Mouse (Mus musculus) olfactory bulb, adult 2 months (tissue): ENCODE results near the gene Sypl. TPM values are rescaled to one million over a fixed set of nuclear protein-coding genes. Genes with fewer than 3 reads are reported as not detected.

Experiments
- H3K27ac ChIP-seq: fragments of 200-500 bp; 2 replicates; pipeline ENCODE4 v1.5.1; 2012; ENCODE audit warnings: low read depth, low read length; ENCODE audit not compliant: insufficient read depth
- H3K4me1 ChIP-seq: fragments of 200-500 bp; 2 replicates; pipeline ENCODE4 v1.6.1; 2012; ENCODE audit warnings: low read length; ENCODE audit not compliant: control insufficient read depth, insufficient read depth
- H3K4me3 ChIP-seq: fragments of 200-500 bp; 2 replicates; pipeline ENCODE4 v1.5.1; 2012; ENCODE audit warnings: mild to moderate bottlenecking, low read depth, low read length, moderate library complexity; ENCODE audit not compliant: insufficient read depth
- CTCF ChIP-seq: fragments of 200-500 bp; IDR thresholded peaks from 2 replicates; pipeline ENCODE4 v1.5.1; 2012; ENCODE audit warnings: low read depth, mild to moderate bottlenecking, low read length, moderate library complexity; ENCODE audit not compliant: insufficient read depth
- POLR2A ChIP-seq: fragments of 200-500 bp; IDR thresholded peaks from 2 replicates; pipeline ENCODE4 v1.6.1; 2012; ENCODE audit warnings: mild to moderate bottlenecking, low read depth, low read length, moderate library complexity; ENCODE audit not compliant: insufficient read depth
- WGBS: fragments of 180-500 bp; shearing (Covaris S2); methylation state at CpG from one replicate; pipeline ENCODE4 v1.1.7; 2018; 5-methylcytosine and 5-hydroxymethylcytosine counted together
- polyA plus RNA-seq: library from polyadenylated mRNA; stranded (reverse); fragments of >200 nt; gene quantifications from 2 replicates; pipeline ENCODE4 v1.2.4, GENCODE M21; 2012; ENCODE audit warnings: low replicate concordance; ENCODE audit not compliant: missing spikeins, insufficient read depth, insufficient read length

Sypl gene
- polyA plus RNA-seq, 1 experiment, result not detected

DNA sequence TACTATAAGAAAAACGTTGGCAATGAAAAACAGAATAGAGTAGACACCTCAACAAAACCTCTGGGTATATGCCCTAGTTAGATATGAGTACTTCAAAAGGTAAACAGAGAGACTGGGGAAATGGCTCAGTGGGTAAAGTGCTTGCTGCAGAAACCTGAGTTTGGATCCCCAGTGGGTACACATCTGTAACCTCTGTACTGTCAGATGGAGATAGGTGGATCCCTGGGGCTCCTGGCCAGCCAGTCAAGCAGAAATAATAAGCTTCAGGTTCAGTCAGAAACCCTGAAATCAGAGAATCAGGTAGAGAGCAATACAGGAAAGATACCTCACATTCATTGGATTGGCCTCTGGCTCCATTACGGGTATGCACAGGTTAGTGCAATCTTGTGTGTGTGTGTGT, 3.5 kb downstream of the Sypl start:
- Histone ChIP-seq H3K4me3 (no peak overlapping the region), H3K27ac (no peak overlapping the region), H3K4me1 (peaks cover 4% of the 10 kb centered on the region; the same call in 1 of the 2 replicates)
- TF ChIP-seq POLR2A (no peak), CTCF (no peak)
- 81% methylated on average over 2 of the region's 2 CpGs for WGBS

GRCm38 (mm10) chr12:32962132-32962531, 8.4 kb downstream of the Sypl start:
- no peak overlapping the region for H3K4me3 ChIP-seq
- H3K4me1 ChIP-seq, result no peaks in the 10 kb centered on the region
- no peak overlapping the region for H3K27ac ChIP-seq
- TF ChIP-seq CTCF (no peak), POLR2A (no peak)

DNA sequence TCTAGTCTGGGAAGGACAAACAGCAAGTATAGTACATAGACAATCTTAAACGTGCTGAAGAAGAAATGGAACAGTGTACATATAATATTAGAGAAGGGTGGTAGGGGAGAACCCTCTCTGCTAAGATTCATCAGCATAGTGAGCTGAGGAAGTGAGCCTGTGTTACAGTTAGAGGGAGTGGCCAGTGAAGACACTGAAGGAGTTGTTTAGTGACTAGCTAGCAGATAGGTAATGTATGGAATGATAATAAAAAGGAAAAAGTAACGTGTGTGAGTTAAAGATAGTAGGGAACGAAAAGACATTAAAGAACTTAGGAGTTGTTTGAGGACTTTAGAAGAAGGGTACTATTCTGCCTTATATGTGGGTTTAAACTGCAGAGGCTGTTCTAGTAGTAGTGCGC, 10.2 kb downstream of the Sypl start:
- TF ChIP-seq CTCF (no peak), POLR2A (no peak)
- no peaks in the 10 kb centered on the region for H3K4me1 ChIP-seq
- no peak overlapping the region for H3K27ac ChIP-seq
- WGBS, result 90% methylated on average over 4 of the region's 4 CpGs
- H3K4me3 ChIP-seq, result no peak overlapping the region

DNA sequence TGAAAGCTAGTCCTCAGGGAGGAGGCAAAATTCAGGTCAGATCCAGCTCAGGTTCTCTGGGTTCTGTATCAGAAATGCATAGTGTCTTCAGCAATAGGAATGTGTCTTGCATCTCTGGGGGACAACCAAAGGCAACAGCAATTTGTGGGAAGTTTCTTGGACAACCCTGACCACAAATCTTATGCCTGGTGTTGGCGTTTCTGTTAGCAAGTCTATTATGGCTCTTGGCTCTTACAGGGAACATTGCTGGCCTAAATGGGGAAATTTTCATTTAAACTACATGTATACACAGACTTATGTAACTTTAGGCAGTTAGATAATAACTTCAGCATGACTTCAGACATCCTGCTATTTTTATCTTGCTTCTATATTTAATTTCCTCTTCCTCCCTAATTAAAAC, 18.6 kb downstream of the Sypl start:
- H3K4me1 ChIP-seq, result no peaks in the 10 kb centered on the region
- no peak for TF ChIP-seq POLR2A
- no peak for TF ChIP-seq CTCF
- 92% methylated on average over 1 of the region's 1 CpGs for WGBS
- H3K4me3 ChIP-seq, result no peak overlapping the region
- no peak overlapping the region for H3K27ac ChIP-seq

DNA sequence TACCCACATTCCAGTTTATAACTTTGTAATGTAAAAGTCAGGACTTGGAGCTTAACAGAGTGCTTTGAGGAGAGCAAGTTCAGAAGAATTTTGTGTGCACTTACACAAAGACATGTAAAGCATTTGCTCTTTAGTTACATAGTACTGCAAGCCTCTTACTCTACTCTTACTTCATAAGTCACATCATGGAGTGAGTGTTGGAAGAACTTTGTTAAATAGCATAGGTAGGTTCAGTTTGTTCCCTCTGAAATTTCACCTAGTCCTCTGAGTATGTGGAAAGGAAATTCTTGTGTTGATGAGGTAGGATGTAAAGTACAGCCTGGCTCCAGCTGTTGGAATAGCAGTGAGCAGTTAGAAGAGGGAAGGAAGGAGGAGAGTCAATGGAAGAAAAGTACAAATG, 21.2 kb downstream of the Sypl start:
- no peak overlapping the region for H3K4me3 ChIP-seq
- H3K27ac ChIP-seq, result no peak overlapping the region
- H3K4me1 ChIP-seq, result no peaks in the 10 kb centered on the region
- TF ChIP-seq POLR2A (no peak), CTCF (no peak)

DNA sequence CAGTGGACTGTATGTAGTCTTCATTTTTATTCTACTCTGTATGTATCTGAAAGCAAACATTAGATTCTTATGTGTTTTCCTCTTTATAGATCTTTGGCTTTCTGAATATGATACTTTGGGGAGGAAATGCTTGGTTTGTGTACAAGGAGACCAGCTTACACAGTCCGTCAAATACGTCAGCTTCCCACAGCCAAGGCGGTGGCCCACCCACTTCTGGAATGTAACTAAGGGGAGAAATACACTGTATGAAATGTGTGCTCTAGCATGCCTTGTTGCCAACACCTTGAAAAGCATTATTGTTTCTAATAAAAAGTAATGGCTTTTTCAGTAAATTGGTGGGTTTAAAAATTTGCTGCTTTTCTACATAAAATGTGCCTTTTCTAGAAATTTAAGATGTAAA, 21.8 kb downstream of the Sypl start:
- WGBS, result 88% methylated on average over 3 of the region's 3 CpGs
- H3K27ac ChIP-seq, result no peak overlapping the region
- no peak overlapping the region for H3K4me3 ChIP-seq
- H3K4me1 ChIP-seq, result no peaks in the 10 kb centered on the region
- no peak for TF ChIP-seq POLR2A
- TF ChIP-seq CTCF, result no peak

DNA sequence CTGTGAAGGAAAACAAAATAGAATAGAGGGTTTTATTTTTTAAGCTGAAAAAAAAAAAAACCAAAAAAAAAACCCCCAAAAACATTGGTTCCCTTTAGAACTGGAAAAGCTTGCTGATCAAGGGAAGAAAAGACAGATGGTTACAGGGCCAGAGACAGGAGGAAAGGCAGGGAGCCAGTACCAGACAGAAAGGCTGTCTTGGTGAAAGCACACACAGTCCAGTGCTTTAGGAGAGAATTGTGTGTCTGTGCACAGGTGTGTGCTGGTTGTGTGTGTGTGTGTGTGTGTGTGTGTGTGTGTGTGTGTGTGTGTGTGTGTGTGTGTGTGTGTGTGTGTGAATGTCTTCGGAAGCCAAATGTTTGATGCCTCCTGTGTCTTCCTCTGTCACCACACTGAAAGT, 28.9 kb downstream of the Sypl start:
- TF ChIP-seq CTCF (no peak), POLR2A (no peak)
- H3K4me3 ChIP-seq, result no peak overlapping the region
- H3K27ac ChIP-seq, result no peak overlapping the region
- no peaks in the 10 kb centered on the region for H3K4me1 ChIP-seq
- 94% methylated on average over 1 of the region's 1 CpGs for WGBS

DNA sequence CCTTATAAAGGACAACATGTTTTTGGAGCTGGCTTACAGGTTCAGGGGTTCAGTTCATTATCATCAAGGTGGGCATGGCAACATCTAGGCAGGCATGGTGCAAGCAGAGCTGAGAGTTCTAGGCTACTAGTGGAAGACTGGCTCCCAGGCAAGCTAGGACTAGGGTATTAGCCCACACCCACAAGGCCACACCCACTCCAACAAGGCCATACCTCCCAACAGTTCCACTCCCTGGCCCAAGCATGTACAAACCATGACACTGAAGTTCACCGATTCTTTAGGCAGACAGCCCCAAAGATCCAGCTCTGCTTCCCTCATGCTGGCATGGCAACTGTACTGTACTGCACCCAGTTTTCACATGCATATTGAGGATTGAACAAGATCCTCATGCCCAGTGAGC, 29.4 kb downstream of the Sypl start:
- WGBS, result 94% methylated on average over 1 of the region's 1 CpGs
- TF ChIP-seq CTCF (no peak), POLR2A (no peak)
- Histone ChIP-seq H3K27ac (no peak overlapping the region), H3K4me1 (no peaks in the 10 kb centered on the region), H3K4me3 (no peak overlapping the region)

DNA sequence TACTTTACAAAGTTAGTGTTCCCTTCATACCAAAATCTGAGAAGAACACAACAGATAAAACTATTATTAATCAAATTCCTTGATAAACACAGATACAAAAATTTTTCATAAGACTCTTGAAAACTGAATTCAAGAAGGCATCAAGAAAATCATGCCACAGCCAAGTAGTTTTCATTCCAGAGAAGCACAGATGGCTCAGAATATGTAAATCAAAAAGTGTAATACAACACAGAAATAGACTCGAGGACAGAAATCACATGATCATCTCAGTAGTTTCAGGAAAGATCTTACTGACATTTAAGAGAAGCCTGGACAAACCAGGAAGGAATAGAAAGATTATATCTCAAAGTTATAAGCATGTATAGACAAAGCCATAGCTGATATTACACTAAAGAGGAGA, 32.6 kb downstream of the Sypl start:
- WGBS, result 48% methylated on average over 1 of the region's 1 CpGs
- H3K4me3 ChIP-seq, result no peak overlapping the region
- TF ChIP-seq POLR2A (no peak), CTCF (no peak)
- H3K27ac ChIP-seq, result no peak overlapping the region
- H3K4me1 ChIP-seq, result no peaks in the 10 kb centered on the region

DNA sequence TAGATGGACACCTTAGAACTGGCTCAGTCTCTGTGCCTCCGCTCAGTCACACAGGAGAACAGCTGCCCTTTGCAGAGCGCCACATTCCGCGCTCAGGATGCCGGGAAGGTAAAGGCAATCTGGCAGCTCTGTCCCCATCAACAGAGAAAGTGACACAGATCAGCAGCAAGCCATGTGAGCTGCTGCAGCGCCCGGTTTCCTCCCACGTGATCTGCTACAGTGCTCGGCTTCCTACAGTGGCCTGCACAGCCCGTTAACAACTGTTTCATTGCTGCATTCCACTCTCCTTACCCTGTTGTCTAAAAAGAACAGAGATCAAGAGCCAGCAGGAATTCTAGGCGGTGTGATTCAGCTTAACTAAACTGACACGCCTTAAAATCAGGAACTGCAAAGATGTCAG, 36.0 kb downstream of the Sypl start:
- 71% methylated on average over 12 of the region's 12 CpGs for WGBS
- H3K27ac ChIP-seq, result no peak overlapping the region
- no peak overlapping the region for H3K4me3 ChIP-seq
- no peaks in the 10 kb centered on the region for H3K4me1 ChIP-seq
- TF ChIP-seq CTCF, result no peak
- no peak for TF ChIP-seq POLR2A
